Mouse (Mus musculus) G1E (cell line): Measurements from ENCODE around the gene Aen.

ENCODE experiments used
- CTCF ChIP-seq: IDR thresholded peaks from 2 replicates; pipeline ENCODE4 v1.5.1; 2012; ENCODE audit warnings: low read depth, low read length, inconsistent platforms, mixed read lengths
- GATA1 ChIP-seq: IDR thresholded peaks from 2 replicates; pipeline ENCODE4 v1.6.1; 2012; ENCODE audit warnings: borderline replicate concordance, low read length, inconsistent platforms, mixed read lengths
- GATA2 ChIP-seq: IDR thresholded peaks from 2 replicates; pipeline ENCODE4 v1.6.1; 2012; ENCODE audit warnings: low read depth, low read length, inconsistent platforms, borderline replicate concordance
- POLR2AphosphoS5 ChIP-seq: IDR thresholded peaks from 2 replicates; pipeline ENCODE4 v1.6.1; 2012; ENCODE audit warnings: low read depth, low read length, inconsistent platforms; ENCODE audit not compliant: insufficient replicate concordance
- TAL1 ChIP-seq: conservative IDR thresholded peaks from 2 replicates; pipeline ENCODE4 v1.6.1; 2012; ENCODE audit warnings: low read depth, low read length, inconsistent platforms, mixed read lengths

GRCm38 (mm10) chr7:78954619-78955018, 59.0 kb downstream of the Aen start:
- no peak for TF ChIP-seq GATA1
- no peak for TF ChIP-seq CTCF
- no peak for TF ChIP-seq GATA2
- TF ChIP-seq TAL1 = no peak
- no peak for TF ChIP-seq POLR2AphosphoS5
